Comparison of ENCODE assay signal across 7 mouse cellular contexts in the genomic region with DNA sequence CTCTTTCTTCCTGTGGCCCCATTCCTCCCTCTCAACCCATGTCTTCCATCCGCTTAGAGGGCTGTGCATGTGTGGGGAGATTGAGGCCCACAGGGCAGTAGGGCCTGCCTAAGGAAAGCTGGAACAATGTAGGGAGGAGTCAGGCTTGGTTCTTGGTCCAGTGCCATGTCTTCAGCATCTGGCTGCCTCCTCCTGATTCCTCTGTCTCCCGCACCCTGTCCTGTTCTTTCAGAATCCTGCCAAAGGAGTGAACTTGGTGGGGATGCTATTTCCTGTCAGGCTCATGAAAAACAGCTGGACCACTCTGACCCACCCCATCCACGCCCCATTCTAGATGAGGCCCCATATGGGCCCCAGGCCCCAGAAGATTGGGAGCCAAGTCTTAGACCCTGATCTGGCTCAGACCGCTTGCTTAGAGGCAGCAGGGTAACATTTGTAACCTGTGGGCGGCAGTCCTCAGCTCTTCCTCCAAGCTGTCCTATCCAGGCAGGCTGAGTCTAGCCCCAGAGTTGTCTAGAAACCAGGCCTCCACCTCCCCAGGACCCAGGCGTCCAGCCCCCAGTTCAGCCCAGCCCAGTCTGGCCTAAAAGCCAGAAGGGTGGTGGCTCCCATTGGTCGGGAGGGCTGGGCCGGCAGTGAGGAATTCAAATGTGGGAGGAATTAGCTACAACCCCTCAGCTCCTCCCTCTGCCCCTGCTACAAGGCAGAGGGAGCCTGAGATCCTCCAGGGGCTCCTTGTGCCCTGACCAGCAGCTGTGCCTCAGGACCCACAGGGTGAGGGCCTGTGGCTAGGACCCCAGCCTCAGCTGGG. TPM values are rescaled to one million over a fixed set of nuclear protein-coding genes. Genes with fewer than 3 reads are reported as not detected.
DNase-seq lines count a peak whose midpoint lies in the region; ATAC-seq and TF ChIP-seq lines count a peak whose summit lies in the region.

No protein-coding gene starts in this region.

- no peak overlapping the region for H3K9ac ChIP-seq in liver, embryonic 11.5 days (ENCODE audit: low read depth, low read length)

- peak; percentile 26 for DNase-seq in brain, embryonic 14.5 days (ENCODE audit: low read depth)
- peak; percentile 78 for DNase-seq in fibroblast of lung, adult 2 months (ENCODE audit: low read depth)
- peak; percentile 79 for DNase-seq in heart, postnatal 4 days
- no peak for DNase-seq in liver, embryonic 11.5 days (ENCODE audit: low spot score)
- DNase-seq in skeletal muscle tissue, adult 2 months (ENCODE audit: low read depth, low spot score): peak; percentile 74
- no peak for DNase-seq in layer of hippocampus, adult 9-11 months
- no peak for DNase-seq in thymus, postnatal 10 days (ENCODE audit: low spot score in 2 of 2)

- peak overlapping the region; percentile 80 for H3K27ac ChIP-seq in liver, embryonic 11.5 days (ENCODE audit: low read depth, low read length)

- H3K4me1 ChIP-seq in liver, embryonic 11.5 days (replicated peaks; ENCODE audit: control insufficient read depth, insufficient read depth, low read length): peaks cover 12% of the 10 kb centered on the region

- WGBS in liver, embryonic 11.5 days: 56% methylated on average over 8 of the region's 8 CpGs

- no peak for TF ChIP-seq POLR2A in brain, embryonic 14.5 days (IDR thresholded peaks at IDR 0.05; ENCODE audit: borderline replicate concordance, extremely low read depth, insufficient read depth, insufficient read length, poor library complexity, severe bottlenecking)

- H3K4me3 ChIP-seq in liver, embryonic 11.5 days (ENCODE audit: low read depth, low read length): peak overlapping the region; percentile 10; the same call in 1 of the 2 replicates

- no peak for TF ChIP-seq CTCF in brain, embryonic 14.5 days (IDR thresholded peaks at IDR 0.05; ENCODE audit: borderline replicate concordance, extremely low read depth, insufficient read depth, insufficient read length)

- H3K27me3 ChIP-seq in liver, embryonic 11.5 days (replicated peaks; ENCODE audit: control insufficient read depth, insufficient read depth, low read length): no peaks in the 10 kb centered on the region

- no peaks in the 10 kb centered on the region for H3K9me3 ChIP-seq in liver, embryonic 11.5 days (ENCODE audit: control insufficient read depth, low read length)

- ATAC-seq in liver, embryonic 11.5 days (replicated peaks; ENCODE audit: low FRiP score): peak; percentile 38; the same call in 1 of the 2 replicates

- peaks cover 22% of the 10 kb centered on the region for H3K36me3 ChIP-seq in liver, embryonic 11.5 days (ENCODE audit: control insufficient read depth, insufficient read depth, low read length)

- peak overlapping the region; percentile 48 for H3K4me2 ChIP-seq in liver, embryonic 11.5 days

RNA-seq across cellular contexts. Expression of gene Gm45837, which starts 16.8 kb away (rescaled TPM):
- 0.37 and 0.79 TPM in 2 replicates for polyA plus RNA-seq in brain, embryonic 14.5 days (2012; rRNA removed)
- 1 to 10 TPM in 1 of 2 experiments, not detected in 1; 7.4 TPM for total RNA-seq in heart, postnatal 4 days (2021)
- polyA plus RNA-seq in liver, embryonic 11.5 days (2014; fragmentation: Nextera tagmentation; extraction: Ambion mirVana): 2.1 TPM in 1 of 2 replicates, not detected in the other

RNA-seq across cellular contexts. Expression of gene Pde2a, which starts 27.6 kb away (rescaled TPM):
- 19.4 and 25.1 TPM in 2 replicates for polyA plus RNA-seq in brain, embryonic 14.5 days (2012; rRNA removed)
- 10 to 100 TPM; 42.4 to 42.8 TPM for total RNA-seq in heart, postnatal 4 days (2021)
- polyA plus RNA-seq in liver, embryonic 11.5 days (2014; fragmentation: Nextera tagmentation; extraction: Ambion mirVana): 14.4 and 15.0 TPM in 2 replicates

RNA-seq across cellular contexts. Expression of gene Arap1, which starts 46.0 kb away (rescaled TPM):
- 13.1 and 17.1 TPM in 2 replicates for polyA plus RNA-seq in brain, embryonic 14.5 days (2012; rRNA removed)
- total RNA-seq in heart, postnatal 4 days (2021): 10 to 100 TPM; 44.5 to 44.8 TPM
- polyA plus RNA-seq in liver, embryonic 11.5 days (2014; fragmentation: Nextera tagmentation; extraction: Ambion mirVana): 33.8 and 33.9 TPM in 2 replicates

Comparison
In these comparisons a context has a peak if more than half of its experiments do, and no peak if none do; other contexts are left out.
1. DNase-seq: peak in brain, embryonic 14.5 days (single experiment), fibroblast of lung, adult 2 months (single experiment), heart, postnatal 4 days (single experiment) and skeletal muscle tissue, adult 2 months (single experiment); none in liver, embryonic 11.5 days (single experiment), layer of hippocampus, adult 9-11 months (single experiment) and thymus, postnatal 10 days (0 of 2).